Mouse (Mus musculus): ENCODE results near the gene Tmppe. TPM values are rescaled to one million over a fixed set of nuclear protein-coding genes. Genes with fewer than 3 reads are reported as not detected.

Gene Tmppe
- polyA plus RNA-seq, 1 experiment = 4.9 TPM

DNA sequence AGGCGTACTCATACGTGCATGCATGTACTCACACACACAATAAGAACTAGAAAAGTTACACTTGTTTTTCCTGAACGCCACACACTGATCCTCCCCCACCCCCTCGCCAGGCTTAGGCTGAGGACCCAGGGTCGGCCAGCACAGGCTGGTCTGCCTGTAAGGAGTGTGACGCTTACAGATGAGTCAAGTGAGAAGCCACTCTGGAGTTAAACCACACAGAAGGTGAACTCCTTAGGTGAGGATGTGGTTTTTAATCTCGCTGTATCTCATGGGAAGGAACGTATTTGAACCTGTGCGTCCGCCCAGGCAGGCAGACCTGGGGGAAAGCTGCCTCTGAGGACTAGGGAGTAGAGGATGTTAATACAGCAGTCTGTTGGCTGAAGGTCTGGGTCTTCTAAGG is 39.6 kb downstream of the Tmppe start:
- no peak for DNase-seq (ENCODE audit: extremely low spot score in 1 of 2, low spot score in 1 of 2)

DNA sequence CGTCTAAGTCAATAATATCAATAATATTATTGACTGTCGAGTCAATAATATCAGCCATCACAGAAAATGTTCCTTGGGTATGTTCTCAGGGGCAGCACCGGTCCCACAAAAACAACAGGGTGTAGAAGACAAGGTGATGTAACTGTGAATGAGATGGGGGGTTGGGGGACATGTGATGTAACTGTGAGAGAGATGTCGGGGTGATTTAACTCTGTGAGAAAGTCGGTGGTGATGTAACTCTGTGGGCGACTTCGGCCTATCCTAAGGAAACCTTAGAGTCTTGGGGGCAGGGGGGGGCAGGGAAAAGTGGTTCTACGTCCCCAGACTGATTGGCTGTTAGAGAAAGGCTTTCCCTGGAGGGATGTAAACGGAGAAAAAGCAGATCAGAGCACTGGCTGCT is 41.3 kb downstream of the Tmppe start:
- DNase-seq (ENCODE audit: extremely low spot score in 1 of 2, low spot score in 1 of 2) = no peak

DNA sequence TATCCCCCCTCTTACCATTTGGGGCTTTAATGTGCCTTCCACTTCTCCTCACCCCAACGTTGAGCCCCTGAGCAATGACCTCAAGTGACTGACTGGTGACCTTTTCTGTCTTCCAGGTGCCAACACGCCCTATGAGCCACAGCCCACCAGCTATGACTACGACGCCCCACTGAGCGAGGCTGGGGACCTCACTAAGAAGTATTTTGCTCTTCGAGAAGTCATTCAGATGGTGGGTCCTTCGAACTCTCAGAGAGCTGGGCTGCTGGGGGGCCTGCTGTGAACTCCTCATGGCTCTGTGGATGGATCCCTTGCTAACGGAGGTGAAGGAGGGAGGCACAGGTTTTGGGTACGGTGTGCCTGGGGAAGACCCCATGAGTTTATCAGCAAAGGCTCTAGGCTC is 42.0 kb downstream of the Tmppe start:
- no peak for DNase-seq (ENCODE audit: extremely low spot score in 1 of 2, low spot score in 1 of 2)

DNA sequence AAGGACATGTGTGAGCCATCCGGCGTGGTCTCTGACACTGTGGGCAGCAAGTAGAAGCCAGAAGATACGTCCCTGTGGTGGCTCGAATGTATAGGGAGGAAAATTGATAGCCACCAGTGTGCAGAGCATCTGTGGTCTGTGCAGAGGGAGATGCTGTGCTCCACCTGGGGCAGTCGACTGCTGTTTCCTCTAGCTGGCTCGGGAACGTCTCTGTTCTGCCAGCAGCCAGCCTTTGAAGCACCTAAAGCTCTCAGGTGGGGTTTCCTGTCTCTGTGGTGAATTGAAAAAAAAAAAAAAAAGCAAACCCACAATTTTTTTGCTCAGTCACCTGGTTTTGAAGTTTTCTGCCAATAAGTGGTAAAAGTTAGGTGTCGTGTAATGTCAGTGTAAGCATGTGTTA is 42.4 kb downstream of the Tmppe start:
- DNase-seq (ENCODE audit: extremely low spot score in 1 of 2, low spot score in 1 of 2) = no peak

DNA sequence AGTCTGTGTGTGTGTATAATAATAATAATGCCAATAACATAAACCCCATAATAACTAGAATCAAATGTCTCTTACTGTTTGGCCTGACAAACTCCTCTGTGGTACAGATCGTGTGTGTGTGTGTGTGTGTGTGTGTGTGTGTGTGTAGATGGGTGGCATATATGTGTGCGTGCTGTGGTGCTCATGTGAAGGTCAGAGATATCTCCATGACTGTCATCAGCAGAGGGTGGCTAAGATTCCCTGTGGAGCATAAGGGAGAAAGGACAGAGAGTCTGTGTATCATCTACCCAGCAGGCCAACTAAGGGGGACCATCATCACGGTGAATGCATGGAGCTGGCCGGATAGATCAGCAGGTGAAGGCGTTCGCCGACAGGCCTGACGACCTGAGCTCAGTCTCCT is 46.0 kb downstream of the Tmppe start:
- DNase-seq (ENCODE audit: extremely low spot score in 1 of 2, low spot score in 1 of 2) = no peak

DNA sequence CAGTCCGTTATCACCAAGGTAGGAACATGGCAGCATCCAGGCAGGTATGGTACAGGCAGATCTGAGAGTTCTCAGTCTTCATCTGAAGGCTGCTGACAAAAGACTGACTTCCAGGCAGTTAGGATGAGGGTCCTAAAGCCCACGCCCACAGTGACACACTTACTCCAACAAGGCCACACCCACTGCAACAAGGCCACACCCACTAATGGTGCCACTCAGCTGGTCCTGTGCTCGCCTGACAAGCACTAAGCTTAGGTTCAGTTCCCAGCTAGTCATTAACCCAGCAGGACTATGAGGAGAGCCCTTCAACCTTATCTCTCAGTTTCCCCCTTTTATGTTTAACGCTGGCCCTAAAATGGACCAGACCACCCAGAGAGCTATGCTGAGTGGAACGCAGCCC is 47.8 kb downstream of the Tmppe start:
- DNase-seq (ENCODE audit: extremely low spot score in 1 of 2, low spot score in 1 of 2) = no peak

DNA sequence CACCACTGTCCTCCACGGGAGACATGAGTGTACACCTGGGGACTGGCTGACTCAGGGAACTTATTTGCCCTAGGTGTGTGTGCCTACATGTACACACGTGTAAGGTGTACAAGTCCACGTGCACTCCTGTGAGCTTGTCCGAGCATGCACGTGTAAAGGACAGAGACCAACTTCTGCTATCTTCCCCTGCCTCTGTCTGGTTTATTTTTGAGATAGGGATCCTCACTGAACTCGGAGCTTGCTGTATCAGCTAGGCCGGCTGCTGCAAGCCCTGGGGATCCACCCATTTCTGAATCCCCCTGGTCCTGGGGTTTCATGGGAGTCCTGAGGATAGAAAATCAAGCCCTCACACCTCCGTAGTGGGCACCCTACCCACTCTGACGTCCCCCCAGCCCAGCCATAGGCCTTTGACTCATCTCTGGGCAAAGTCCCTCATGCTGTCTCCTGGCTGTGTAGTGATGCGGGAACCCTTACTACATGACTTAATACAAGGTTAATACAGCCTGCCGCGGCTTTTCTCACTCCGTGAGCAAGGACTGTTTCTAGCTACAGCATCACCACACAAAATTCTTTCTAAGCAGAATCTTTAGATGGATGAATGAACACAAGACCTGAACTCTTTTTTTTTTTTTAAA is 48.3 kb downstream of the Tmppe start:
- DNase-seq (ENCODE audit: extremely low spot score in 1 of 2, low spot score in 1 of 2) = no peak

DNA sequence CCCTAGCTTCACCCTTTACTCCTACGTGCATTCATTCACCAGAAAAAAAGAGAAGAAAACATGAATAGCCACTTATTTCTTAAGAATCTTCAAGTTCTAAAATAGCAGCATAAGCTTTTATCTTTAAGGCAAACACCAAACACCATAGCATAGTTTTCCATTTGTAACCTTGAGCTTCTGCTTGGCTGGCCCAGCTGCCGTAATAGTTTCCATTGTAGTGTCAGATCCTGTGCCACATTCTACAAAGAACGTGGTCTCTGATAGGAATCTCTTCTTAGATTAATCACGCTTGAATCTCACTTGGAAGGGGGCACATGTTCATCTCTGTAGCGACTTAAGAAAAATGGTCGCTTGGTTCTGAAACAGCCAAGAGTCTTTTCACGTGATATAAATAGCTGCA is 50.7 kb downstream of the Tmppe start:
- DNase-seq (ENCODE audit: extremely low spot score in 1 of 2, low spot score in 1 of 2) = no peak

DNA sequence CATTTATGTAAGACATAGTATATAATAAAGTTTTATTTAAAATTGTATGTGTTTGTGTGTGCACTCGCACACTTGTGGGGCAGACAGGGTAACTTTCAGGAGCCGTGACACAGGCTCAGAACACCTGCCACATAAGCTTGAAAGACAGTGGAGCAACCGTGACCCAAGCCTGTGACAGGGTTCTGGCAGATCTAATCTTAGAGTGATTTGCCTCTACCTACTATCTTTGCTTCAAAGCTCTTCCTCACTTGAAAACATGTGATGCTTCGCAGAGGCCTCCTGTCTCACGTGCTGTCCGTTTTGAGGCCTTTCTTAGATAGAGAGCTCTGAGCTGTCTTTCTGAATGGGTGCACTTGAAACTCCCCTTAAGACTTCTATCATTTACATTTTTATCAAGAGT is 51.5 kb downstream of the Tmppe start:
- no peak for DNase-seq (ENCODE audit: extremely low spot score in 1 of 2, low spot score in 1 of 2)

DNA sequence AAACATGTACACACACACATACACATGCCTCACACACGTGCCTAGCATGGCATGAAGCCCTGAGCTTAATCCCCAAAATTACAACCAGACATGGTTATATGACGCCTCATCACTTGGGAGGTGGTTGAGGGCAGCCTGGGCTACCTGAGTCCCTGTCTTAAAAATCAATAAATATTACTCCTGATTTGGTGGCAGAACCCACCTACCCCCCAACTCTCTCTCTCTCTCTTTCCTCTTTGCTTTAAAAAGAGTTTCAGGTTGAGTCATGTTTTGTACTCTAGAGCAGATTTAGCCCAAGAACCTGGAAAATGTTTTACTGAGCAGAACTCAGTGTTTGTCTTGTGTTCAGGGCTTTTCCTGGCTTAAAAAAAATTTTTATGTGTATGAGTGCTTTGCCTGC is 54.5 kb downstream of the Tmppe start:
- DNase-seq (ENCODE audit: extremely low spot score in 1 of 2, low spot score in 1 of 2) = no peak

Other genes starting within 250 kb of the Tmppe start
- gene Bcl2a1c, start 71.0 kb upstream of the Tmppe start, polyA plus RNA-seq (2012; rRNA removed) = not detected in 2 replicates
- gene Crtap, start 10.4 kb upstream of the Tmppe start, polyA plus RNA-seq (2012; rRNA removed) = 15.5 and 16.4 TPM in 2 replicates
- gene Glb1, start within 50 bp of the Tmppe start, polyA plus RNA-seq (2012; rRNA removed) = 23.3 and 23.9 TPM in 2 replicates
- not detected in 2 replicates for gene Ccr4, start 103.8 kb downstream of the Tmppe start, polyA plus RNA-seq (2012; rRNA removed)
- 0.17 TPM in 1 of 2 replicates, not detected in the other for gene C130032M10Rik, start 114.6 kb downstream of the Tmppe start, polyA plus RNA-seq (2012; rRNA removed)
- gene Trim71, start 163.3 kb downstream of the Tmppe start, polyA plus RNA-seq (2012; rRNA removed) = 0.13 and 0.26 TPM in 2 replicates
- gene Cnot10, start 239.1 kb downstream of the Tmppe start, polyA plus RNA-seq (2012; rRNA removed) = 78.8 and 83.4 TPM in 2 replicates